In the genomic region with DNA sequence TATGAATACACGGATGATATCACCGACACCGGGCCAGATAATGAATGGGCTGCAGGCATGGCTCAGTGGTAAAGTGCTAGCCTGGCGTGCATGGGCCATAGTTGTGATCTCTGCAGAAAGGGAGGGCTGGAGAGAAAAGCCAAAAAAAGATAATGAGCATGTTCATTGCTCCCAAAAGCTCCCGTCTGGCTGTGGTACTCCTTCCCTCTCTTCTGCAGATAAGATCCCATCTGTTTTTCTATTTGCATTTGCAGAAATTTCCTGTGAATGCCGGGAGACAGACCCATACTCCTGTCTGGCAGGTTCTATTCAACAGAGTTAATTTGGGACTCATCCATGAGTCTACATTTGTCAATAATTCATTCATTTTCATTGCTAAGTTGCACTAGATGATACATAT, we compare ENCODE assay signal across 26 mouse cellular contexts.
"Had no signal": no experiment of that assay in that cellular context is flagged by ENCODE, and none has a peak within 500 bp of the region (broad histone marks: within the 10 kb centered on the region; RNA-seq: fewer than 3 reads in every experiment).

No protein-coding gene starts in this region.

- H3K4me2 ChIP-seq: heart, embryonic 12.5 days; hindbrain, embryonic 12.5 days; hindbrain, embryonic 14.5 days; intestine, embryonic 15.5 days; limb, embryonic 13.5 days; limb, embryonic 15.5 days; liver, embryonic 12.5 days had no signal

- H3K9ac ChIP-seq: heart, embryonic 12.5 days; hindbrain, embryonic 12.5 days; hindbrain, embryonic 14.5 days; intestine, embryonic 15.5 days; limb, embryonic 13.5 days; limb, embryonic 15.5 days; liver, embryonic 12.5 days; liver, embryonic 14.5 days had no signal

- H3K9me3 ChIP-seq: hindbrain, embryonic 10.5 days; hindbrain, embryonic 12.5 days; intestine, embryonic 15.5 days; limb, embryonic 13.5 days; limb, embryonic 15.5 days; liver, embryonic 12.5 days had no signal

- DNase-seq: gastrocnemius, adult 2 months; gastrocnemius, postnatal 10 days; gastrocnemius, postnatal 25 days; heart, adult 2 months; heart, postnatal 10 days; heart, postnatal 4 days; kidney, adult 18-20 months; kidney, adult 8-10 months; kidney, postnatal 10 days; kidney, postnatal 25 days; kidney, postnatal 4 days; left cerebral cortex, postnatal 4 days; lung, adult 18-20 months had no signal

- H3K27me3 ChIP-seq: heart, embryonic 12.5 days; hindbrain, embryonic 12.5 days; intestine, embryonic 15.5 days; limb, embryonic 13.5 days; limb, embryonic 15.5 days; liver, embryonic 12.5 days had no signal

- H3K27ac ChIP-seq: gastrocnemius, adult 2 months; heart, adult 2 months; hindbrain, embryonic 10.5 days; hindbrain, embryonic 12.5 days; hindbrain, embryonic 14.5 days; intestine, embryonic 15.5 days; left cerebral cortex, adult 2 months; limb, embryonic 13.5 days; limb, embryonic 15.5 days; liver, embryonic 12.5 days; liver, embryonic 14.5 days had no signal

- H3K36me3 ChIP-seq: intestine, embryonic 15.5 days had no signal

- ATAC-seq: hindbrain, embryonic 16.5 days; inflammation-experienced regulatory T-cells, adult 6 months; intestine, embryonic 15.5 days; intestine, postnatal 0 days; liver, embryonic 12.5 days had no signal

- H3K4me3 ChIP-seq: gastrocnemius, adult 2 months; heart, adult 2 months; heart, embryonic 12.5 days; hindbrain, embryonic 10.5 days; hindbrain, embryonic 12.5 days; intestine, embryonic 15.5 days; left cerebral cortex, adult 2 months; limb, embryonic 13.5 days; limb, embryonic 15.5 days; liver, embryonic 12.5 days had no signal
